9 mouse cellular contexts compared by ENCODE assay signal in the genomic region with DNA sequence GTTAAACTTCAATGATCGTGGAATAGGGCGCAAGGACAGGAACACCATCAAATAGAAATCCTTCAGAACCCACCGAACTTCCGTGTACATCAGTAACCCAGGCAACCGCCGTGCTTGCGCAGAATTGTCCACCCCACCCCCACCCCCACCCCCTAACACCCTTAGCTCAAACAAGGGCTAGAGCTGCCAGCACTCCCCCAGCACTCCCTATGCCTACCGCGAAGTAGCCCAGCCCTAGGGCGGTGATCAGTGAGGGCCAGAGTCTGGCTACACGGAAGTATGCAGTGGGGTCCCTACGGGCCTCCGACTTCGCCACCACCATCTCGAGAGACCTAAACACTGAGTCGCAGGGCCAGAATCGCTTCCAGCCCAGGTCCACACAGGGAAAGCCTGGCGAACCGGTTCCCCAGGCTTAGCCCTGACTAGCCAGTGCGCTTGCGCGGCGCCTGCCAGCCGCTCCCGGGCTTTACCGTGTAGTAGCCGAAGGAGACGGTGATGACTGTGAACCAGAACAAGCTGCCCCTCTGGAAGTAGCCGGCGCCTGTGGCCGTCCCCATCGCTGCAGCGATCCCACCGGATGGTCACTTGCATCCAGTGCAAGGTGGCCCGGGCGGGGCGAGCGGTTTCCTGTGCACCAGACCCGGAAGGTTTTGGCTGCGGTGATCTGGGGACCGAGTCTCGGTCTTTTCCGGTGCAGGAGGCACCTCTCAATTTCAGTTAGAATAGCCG. TPM values are rescaled to one million over a fixed set of nuclear protein-coding genes. Genes with fewer than 3 reads are reported as not detected.
DNase-seq lines count a peak whose midpoint lies in the region; ATAC-seq and TF ChIP-seq lines count a peak whose summit lies in the region.
"Not testable (repeated sequence)": the region's sequence is repeated elsewhere in the genome, so short reads cannot be mapped to it uniquely, and the experiment has no call there.
"Had no signal": no experiment of that assay in that cellular context is flagged by ENCODE, and none has a peak within 500 bp of the region (broad histone marks: within the 10 kb centered on the region; RNA-seq: fewer than 3 reads in every experiment).

No protein-coding gene starts in this region.

- ATAC-seq in activated CD4-positive, CD25-positive, alpha-beta regulatory T cell, adult 4 months: peak; percentile 54
- peak; percentile 75 for ATAC-seq in forebrain, embryonic 11.5 days (replicated peaks; ENCODE audit: low FRiP score)
- peak; percentile 66; the same call in 1 of the 2 replicates for ATAC-seq in heart, embryonic 14.5 days (ENCODE audit: insufficient number of reproducible peaks, insufficient read depth, low FRiP score, low read depth)
- peak; percentile 95 for ATAC-seq in hindbrain, embryonic 16.5 days
- peak; percentile 83 for ATAC-seq in kidney, postnatal 0 days (replicated peaks; ENCODE audit: low FRiP score, low read depth)
- peak; percentile 84 for ATAC-seq in liver, postnatal 0 days
- peak; percentile 93 for ATAC-seq in midbrain, embryonic 13.5 days
- ATAC-seq in neural tube, embryonic 15.5 days (ENCODE audit: low FRiP score): peak; percentile 93

- not testable (repeated sequence) for TF ChIP-seq CTCF in kidney, postnatal 0 days (IDR thresholded peaks at IDR 0.05; ENCODE audit: low read depth); liver, postnatal 0 days (IDR thresholded peaks at IDR 0.05; ENCODE audit: low read depth)

- not testable (repeated sequence) for H3K4me2 ChIP-seq in forebrain, embryonic 11.5 days (ENCODE audit: low read depth, low read length, severe bottlenecking); heart, embryonic 14.5 days (ENCODE audit: low read length); hindbrain, embryonic 16.5 days (ENCODE audit: low read length); kidney, postnatal 0 days (ENCODE audit: low read length); liver, postnatal 0 days (ENCODE audit: low read depth, low read length); midbrain, embryonic 13.5 days (replicated peaks); neural tube, embryonic 15.5 days

- H3K4me3 ChIP-seq in forebrain, embryonic 11.5 days (ENCODE audit: low read depth, low read length); heart, embryonic 14.5 days (ENCODE audit: control insufficient read depth in 1 of 2, insufficient read depth in 1 of 2, low read depth in 1 of 2, low read length in 2 of 2); hindbrain, embryonic 16.5 days (ENCODE audit: low read length); kidney, postnatal 0 days (replicated peaks; ENCODE audit: low read depth, low read length); liver, postnatal 0 days (ENCODE audit: low read depth, low read length); midbrain, embryonic 13.5 days (replicated peaks); neural tube, embryonic 15.5 days (replicated peaks): not testable (repeated sequence)

- H3K36me3 ChIP-seq in forebrain, embryonic 11.5 days (ENCODE audit: control insufficient read depth, insufficient read depth, low read length); heart, embryonic 14.5 days (ENCODE audit: control insufficient read depth, insufficient read depth, low read length); hindbrain, embryonic 16.5 days (ENCODE audit: control insufficient read depth, insufficient read depth, low read length); kidney, postnatal 0 days (ENCODE audit: insufficient read depth, low read length); liver, postnatal 0 days (replicated peaks; ENCODE audit: insufficient read depth, low read length); midbrain, embryonic 13.5 days; neural tube, embryonic 15.5 days: not testable (repeated sequence)

- TF ChIP-seq EP300 in liver, postnatal 0 days (IDR thresholded peaks at IDR 0.05; ENCODE audit: low read depth): not testable (repeated sequence)

- H3K27me3 ChIP-seq in forebrain, embryonic 11.5 days (ENCODE audit: control insufficient read depth, insufficient read depth, low read length); heart, embryonic 14.5 days (ENCODE audit: control insufficient read depth, insufficient read depth, low read length); hindbrain, embryonic 16.5 days (replicated peaks; ENCODE audit: control insufficient read depth, insufficient read depth, low read length); kidney, postnatal 0 days (ENCODE audit: insufficient read depth, low read length); liver, postnatal 0 days (ENCODE audit: insufficient read depth, low read length); midbrain, embryonic 13.5 days; neural tube, embryonic 15.5 days (replicated peaks): not testable (repeated sequence)

- no CpG with 5 or more reads among the region's 44 CpGs for WGBS in forebrain, embryonic 11.5 days
- no CpG with 5 or more reads among the region's 44 CpGs for WGBS in heart, embryonic 14.5 days
- WGBS in hindbrain, embryonic 16.5 days: no CpG with 5 or more reads among the region's 44 CpGs
- WGBS in kidney, postnatal 0 days: no CpG with 5 or more reads among the region's 44 CpGs
- WGBS in liver, postnatal 0 days (ENCODE audit: insufficient replicate concordance): no CpG with 5 or more reads among the region's 44 CpGs
- WGBS in midbrain, embryonic 13.5 days: no CpG with 5 or more reads among the region's 44 CpGs
- no CpG with 5 or more reads among the region's 44 CpGs for WGBS in neural tube, embryonic 15.5 days

- not testable (repeated sequence) for DNase-seq in forebrain, embryonic 11.5 days (ENCODE audit: low spot score); kidney, postnatal 0 days (ENCODE audit: low spot score); liver, postnatal 0 days

- not testable (repeated sequence) for H3K27ac ChIP-seq in forebrain, embryonic 11.5 days (ENCODE audit: low read depth, low read length); heart, embryonic 14.5 days (replicated peaks in 1 of 2; ENCODE audit: control insufficient read depth in 1 of 2, insufficient read depth in 1 of 2, low read depth in 2 of 2, low read length in 2 of 2); hindbrain, embryonic 16.5 days (ENCODE audit: low read depth, low read length); kidney, postnatal 0 days; liver, postnatal 0 days (ENCODE audit: low read depth); midbrain, embryonic 13.5 days; neural tube, embryonic 15.5 days (replicated peaks)

- H3K9ac ChIP-seq in forebrain, embryonic 11.5 days (ENCODE audit: low read length); heart, embryonic 14.5 days (ENCODE audit: low read length); hindbrain, embryonic 16.5 days (ENCODE audit: low read depth, low read length); kidney, postnatal 0 days (ENCODE audit: low read depth, low read length); liver, postnatal 0 days (replicated peaks); midbrain, embryonic 13.5 days (replicated peaks); neural tube, embryonic 15.5 days (replicated peaks): not testable (repeated sequence)

- not testable (repeated sequence) for H3K4me1 ChIP-seq in forebrain, embryonic 11.5 days (replicated peaks; ENCODE audit: control insufficient read depth, insufficient read depth, low read length); heart, embryonic 14.5 days (ENCODE audit: control insufficient read depth in 2 of 2, insufficient read depth in 2 of 2, low read length in 2 of 2); hindbrain, embryonic 16.5 days (ENCODE audit: control insufficient read depth, insufficient read depth, low read depth, low read length); kidney, postnatal 0 days (replicated peaks; ENCODE audit: insufficient read depth, low read length); liver, postnatal 0 days (ENCODE audit: insufficient read depth); midbrain, embryonic 13.5 days (replicated peaks); neural tube, embryonic 15.5 days

- H3K9me3 ChIP-seq in forebrain, embryonic 11.5 days (ENCODE audit: control insufficient read depth, low read length); heart, embryonic 14.5 days (ENCODE audit: control insufficient read depth, low read length); hindbrain, embryonic 16.5 days (ENCODE audit: control insufficient read depth, low read length); kidney, postnatal 0 days (replicated peaks; ENCODE audit: low read length); liver, postnatal 0 days (ENCODE audit: low read length); midbrain, embryonic 13.5 days; neural tube, embryonic 15.5 days (replicated peaks): not testable (repeated sequence)

RNA-seq across cellular contexts. Expression of gene Tmem254b, which starts 0.5 kb away (rescaled TPM):
- polyA plus RNA-seq in activated CD4-positive, CD25-positive, alpha-beta regulatory T cell, adult 4 months (2017; shearing (Covaris generic)): 10 to 100 TPM in 1 of 2 experiments, 1 to 10 TPM in 1; 6.6 to 17.9 TPM
- 8.8 and 18.8 TPM in 2 replicates for polyA plus RNA-seq in forebrain, embryonic 11.5 days (2014; fragmentation: Nextera tagmentation; extraction: Ambion mirVana)
- polyA plus RNA-seq in heart, embryonic 14.5 days (2014; fragmentation: Nextera tagmentation; extraction: Ambion mirVana): 15.7 and 19.2 TPM in 2 replicates
- 34.1 and 36.7 TPM in 2 replicates for polyA plus RNA-seq in hindbrain, embryonic 16.5 days (2015; fragmentation: Nextera tagmentation; extraction: Ambion mirVana)
- 49.9 and 53.6 TPM in 2 replicates for polyA plus RNA-seq in kidney, postnatal 0 days (2015; fragmentation: Nextera tagmentation; extraction: Ambion mirVana)
- 30.3 and 32.9 TPM in 2 replicates for polyA plus RNA-seq in liver, postnatal 0 days (2015; fragmentation: Nextera tagmentation; extraction: Ambion mirVana)
- polyA plus RNA-seq in midbrain, embryonic 13.5 days (2015; fragmentation: Nextera tagmentation; extraction: Ambion mirVana): 18.7 and 19.3 TPM in 2 replicates
- polyA plus RNA-seq in neural tube, embryonic 15.5 days (2015; fragmentation: Nextera tagmentation; extraction: Ambion mirVana): 26.5 and 33.1 TPM in 2 replicates

RNA-seq across cellular contexts. Expression of gene Plac9b, which starts 24.1 kb away (rescaled TPM):
- polyA plus RNA-seq in activated CD4-positive, CD25-positive, alpha-beta regulatory T cell, adult 4 months (2017; shearing (Covaris generic)): not detected
- polyA plus RNA-seq in forebrain, embryonic 11.5 days (2014; fragmentation: Nextera tagmentation; extraction: Ambion mirVana): 0.57 and 1.6 TPM in 2 replicates
- polyA plus RNA-seq in heart, embryonic 14.5 days (2014; fragmentation: Nextera tagmentation; extraction: Ambion mirVana): 5.8 and 8.3 TPM in 2 replicates
- 6.0 and 12.7 TPM in 2 replicates for polyA plus RNA-seq in hindbrain, embryonic 16.5 days (2015; fragmentation: Nextera tagmentation; extraction: Ambion mirVana)
- polyA plus RNA-seq in kidney, postnatal 0 days (2015; fragmentation: Nextera tagmentation; extraction: Ambion mirVana): 61.2 and 68.2 TPM in 2 replicates
- 8.6 and 11.2 TPM in 2 replicates for polyA plus RNA-seq in liver, postnatal 0 days (2015; fragmentation: Nextera tagmentation; extraction: Ambion mirVana)
- 5.8 and 6.3 TPM in 2 replicates for polyA plus RNA-seq in midbrain, embryonic 13.5 days (2015; fragmentation: Nextera tagmentation; extraction: Ambion mirVana)
- 6.5 and 7.2 TPM in 2 replicates for polyA plus RNA-seq in neural tube, embryonic 15.5 days (2015; fragmentation: Nextera tagmentation; extraction: Ambion mirVana)

RNA-seq across cellular contexts. Expression of gene Duxbl3, which starts 51.4 kb away (rescaled TPM):
- polyA plus RNA-seq in activated CD4-positive, CD25-positive, alpha-beta regulatory T cell, adult 4 months (2017; shearing (Covaris generic)): not detected
- polyA plus RNA-seq in forebrain, embryonic 11.5 days (2014; fragmentation: Nextera tagmentation; extraction: Ambion mirVana): 5.0 and 6.4 TPM in 2 replicates
- polyA plus RNA-seq in heart, embryonic 14.5 days (2014; fragmentation: Nextera tagmentation; extraction: Ambion mirVana): 0.51 TPM in 1 of 2 replicates, not detected in the other
- 0.60 and 1.2 TPM in 2 replicates for polyA plus RNA-seq in hindbrain, embryonic 16.5 days (2015; fragmentation: Nextera tagmentation; extraction: Ambion mirVana)
- polyA plus RNA-seq in kidney, postnatal 0 days (2015; fragmentation: Nextera tagmentation; extraction: Ambion mirVana): 1.8 and 1.9 TPM in 2 replicates
- not detected in 2 replicates for polyA plus RNA-seq in liver, postnatal 0 days (2015; fragmentation: Nextera tagmentation; extraction: Ambion mirVana)
- polyA plus RNA-seq in midbrain, embryonic 13.5 days (2015; fragmentation: Nextera tagmentation; extraction: Ambion mirVana): 5.9 and 8.1 TPM in 2 replicates
- 2.4 and 2.6 TPM in 2 replicates for polyA plus RNA-seq in neural tube, embryonic 15.5 days (2015; fragmentation: Nextera tagmentation; extraction: Ambion mirVana)
- polyA plus RNA-seq: heart, embryonic 10.5 days had no signal
